Mouse (Mus musculus): ENCODE results near the gene Ube3a.

Ube3a gene

DNA sequence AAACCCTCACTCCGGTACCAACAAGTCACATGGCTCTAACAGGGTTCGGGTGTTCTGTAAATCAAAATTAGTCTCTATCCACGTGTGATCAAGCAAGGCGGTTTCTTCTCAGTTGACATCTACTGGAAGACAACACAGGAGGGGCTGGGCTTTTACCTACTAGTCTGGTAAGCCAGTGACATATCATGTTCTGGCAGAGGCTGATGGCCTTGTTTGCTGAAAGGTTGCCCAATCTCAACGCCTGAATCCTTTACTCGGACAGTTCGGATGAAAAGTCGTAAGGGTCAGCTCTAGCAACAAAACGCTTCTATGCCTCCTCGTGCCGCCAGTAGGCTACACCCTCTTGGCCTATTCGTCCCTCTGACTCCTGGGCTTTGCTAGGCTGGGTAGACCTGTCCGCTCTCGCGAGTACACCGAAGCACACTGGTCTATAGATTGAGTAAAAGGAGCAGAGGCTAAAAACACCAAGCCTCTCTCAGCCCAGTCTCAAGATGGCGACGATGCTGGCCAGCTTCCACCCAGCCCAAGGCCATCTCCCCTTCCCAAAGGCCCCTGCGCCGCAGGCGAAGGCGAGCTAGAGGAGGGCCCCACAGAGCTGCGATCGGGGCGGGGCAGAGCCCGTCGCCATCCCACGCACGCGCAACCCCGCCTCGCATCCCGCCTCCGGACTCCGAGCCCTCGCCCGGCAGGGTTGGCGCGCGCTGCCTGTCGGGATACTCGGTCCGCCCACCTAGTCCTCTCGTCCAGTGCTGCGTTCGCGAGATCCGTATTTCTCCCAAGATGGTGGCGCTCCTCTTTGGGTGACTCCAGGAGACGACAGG lies at the start of gene Ube3a:
Gene Ube3a (plus strand): TSS at position 706 of the 821 bp plus-strand sequence.
- DNase-seq: peak; percentile 99

DNA sequence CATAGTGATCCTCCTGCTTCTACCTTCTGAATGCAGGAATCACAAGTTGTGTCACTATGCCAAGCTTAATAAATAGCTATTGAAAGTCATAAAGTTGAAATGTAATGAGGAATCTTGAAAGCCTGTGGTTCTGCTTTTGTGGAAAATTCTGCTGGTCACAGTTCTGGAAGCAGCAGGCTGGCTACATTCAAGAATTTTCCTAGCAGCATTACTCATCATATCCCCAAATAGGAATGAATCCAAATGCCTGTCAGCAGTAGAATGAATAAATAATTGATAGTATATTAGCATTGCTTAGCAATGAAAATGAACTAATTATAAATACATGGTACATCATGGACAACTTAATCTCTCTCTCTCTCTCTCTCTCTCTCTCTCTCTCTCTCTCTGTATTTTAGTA lies 35.7 kb upstream of the Ube3a start:
- DNase-seq: no peak

DNA sequence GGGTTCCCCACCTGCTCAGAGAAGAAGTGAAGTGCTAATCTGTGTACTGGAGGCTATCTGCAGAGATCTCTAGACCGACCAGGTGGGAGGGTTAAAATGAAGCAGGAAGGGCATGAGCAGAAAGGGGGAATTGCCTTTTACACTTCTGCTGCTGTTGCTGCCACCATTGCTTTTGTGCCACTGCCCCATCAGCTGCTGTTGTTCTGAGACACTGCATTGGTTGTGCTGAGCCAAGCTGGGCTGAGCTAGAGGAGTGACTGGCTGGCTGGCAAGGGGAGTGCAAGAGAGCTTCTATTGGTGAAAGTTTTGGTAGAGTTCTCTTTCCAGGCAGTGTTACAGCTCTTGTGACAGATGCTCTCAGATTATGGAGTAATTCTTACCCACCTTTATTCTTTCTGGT lies 13.6 kb upstream of the Ube3a start:
- DNase-seq: no peak

DNA sequence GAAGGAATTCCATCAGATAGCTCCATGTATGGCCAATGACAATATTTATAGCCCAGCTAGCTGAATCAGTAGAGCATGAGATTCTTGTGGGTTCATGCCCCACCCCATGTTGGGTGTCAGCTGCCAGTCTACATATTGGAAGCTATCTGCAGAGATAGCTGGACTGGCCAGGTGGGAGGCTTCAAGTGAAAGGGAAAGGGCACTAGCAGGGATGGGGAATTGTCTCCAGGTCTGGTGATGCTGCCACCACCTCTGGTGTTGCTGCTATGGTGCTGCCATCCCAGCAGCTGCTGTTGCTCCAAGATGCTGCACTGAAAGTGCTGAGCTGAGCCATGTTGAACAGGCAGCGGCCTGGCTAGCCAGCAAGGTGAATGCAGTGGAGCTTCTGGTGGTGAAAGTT lies 7.3 kb upstream of the Ube3a start:
- no peak for DNase-seq

DNA sequence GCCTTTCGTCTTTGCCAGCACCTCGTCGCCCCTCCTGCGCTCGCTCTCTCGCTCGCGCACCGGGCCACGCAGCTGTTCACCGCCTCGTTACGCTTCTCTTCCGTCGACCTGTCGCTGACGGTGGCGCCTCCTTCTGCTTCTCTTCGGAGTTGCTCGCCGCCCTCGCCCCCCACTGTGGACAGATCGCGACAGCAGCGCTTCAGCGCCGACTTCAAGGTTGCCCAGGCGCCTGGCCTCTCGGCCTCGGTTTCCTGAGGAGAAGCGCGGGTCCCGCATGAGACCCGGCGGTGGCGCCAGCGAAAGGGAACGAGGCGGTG lies 274 bp downstream of the Ube3a start:
- no peak for DNase-seq

DNA sequence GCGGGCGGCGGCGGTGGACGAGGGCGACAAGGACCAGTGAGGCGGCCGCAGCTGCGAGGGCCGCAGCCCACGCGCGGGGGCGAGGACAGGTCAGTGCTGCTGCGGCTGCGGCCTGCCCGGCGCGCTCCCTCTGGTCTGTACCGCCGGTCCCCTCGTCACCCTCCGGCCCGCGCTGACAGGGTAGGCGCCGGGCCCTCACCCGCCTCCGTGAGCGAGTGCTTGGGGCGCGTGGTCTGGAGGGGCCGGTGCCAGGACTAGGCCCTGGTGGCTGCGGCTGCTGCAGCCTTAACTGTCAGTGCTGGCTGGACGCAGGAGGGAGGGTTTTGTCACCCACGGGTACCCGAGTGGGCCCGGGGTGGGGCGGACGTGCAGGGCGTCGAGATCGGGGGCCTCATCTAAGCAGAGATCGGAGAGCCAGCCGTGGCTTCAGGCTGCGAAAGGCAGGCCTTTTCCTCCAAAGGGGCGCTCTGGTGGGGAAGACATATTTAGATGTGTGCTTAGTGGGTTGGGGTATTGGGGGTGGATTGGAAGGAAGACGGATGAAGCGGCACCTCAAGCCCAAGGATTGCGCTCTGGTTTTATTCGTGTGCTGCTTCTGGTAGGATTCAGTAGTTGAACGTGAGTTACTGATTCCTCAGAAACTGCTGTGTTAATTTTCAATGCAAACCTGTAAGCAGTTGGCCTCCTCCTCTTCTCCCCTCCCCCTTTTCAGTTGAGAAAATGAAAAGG lies 797 bp downstream of the Ube3a start:
- DNase-seq: peak; percentile 63

DNA sequence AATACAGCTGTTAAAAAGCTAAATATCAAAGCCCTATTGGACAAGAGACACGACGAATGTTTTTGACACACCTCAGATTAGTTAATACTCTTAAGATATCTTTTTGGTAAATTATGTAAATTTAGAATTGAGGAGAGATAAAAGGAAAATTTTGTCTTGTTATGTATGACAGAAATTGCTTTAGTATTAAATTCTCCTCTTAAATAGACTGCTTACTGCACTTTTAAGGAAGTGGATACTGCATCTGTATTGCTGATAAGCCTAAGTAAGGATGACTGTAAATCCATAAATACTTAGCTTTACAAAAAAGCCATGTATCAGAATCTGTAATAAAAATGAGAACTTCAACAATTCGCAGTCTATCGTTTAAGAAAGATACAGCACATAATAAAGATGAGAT lies 1.8 kb downstream of the Ube3a start:
- no peak for DNase-seq

DNA sequence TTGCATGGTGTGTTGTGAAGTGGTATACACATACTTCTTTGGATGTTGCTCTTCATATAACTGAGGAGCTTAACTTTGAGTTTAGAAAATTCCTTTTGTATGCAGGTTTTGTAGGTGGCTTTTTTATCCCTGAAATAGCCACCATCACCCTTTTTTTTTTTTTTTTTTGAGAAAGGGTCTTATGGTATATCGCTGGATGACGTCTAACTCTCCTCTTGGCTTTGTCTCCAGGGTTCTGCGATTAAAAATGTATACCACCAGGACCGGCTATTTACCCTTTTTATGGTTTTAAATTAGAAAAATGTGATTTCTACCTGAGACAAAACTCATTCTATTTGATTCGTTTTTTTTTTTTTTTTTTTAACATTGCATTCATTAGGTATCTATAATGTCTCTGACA lies 2.2 kb downstream of the Ube3a start:
- DNase-seq: no peak

DNA sequence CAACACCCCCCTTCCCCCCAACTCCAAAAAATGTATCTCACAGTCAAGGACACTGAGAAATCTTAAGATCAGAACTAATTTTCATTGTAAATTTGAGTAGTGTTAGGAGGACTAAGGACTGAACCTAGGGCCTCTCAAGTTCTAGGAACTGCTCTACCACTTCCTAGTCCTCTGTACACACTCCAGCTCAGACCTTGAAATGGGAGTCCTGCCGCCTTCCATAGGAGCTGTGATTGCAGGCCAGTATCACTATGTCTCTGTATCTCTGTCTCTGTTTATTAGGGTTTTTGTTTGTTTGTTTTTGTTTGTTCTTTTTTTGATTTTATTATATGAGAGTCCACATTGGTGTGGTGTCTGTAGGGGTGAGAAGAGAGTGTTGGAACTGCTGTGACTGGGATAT lies 3.4 kb downstream of the Ube3a start:
- DNase-seq: no peak

DNA sequence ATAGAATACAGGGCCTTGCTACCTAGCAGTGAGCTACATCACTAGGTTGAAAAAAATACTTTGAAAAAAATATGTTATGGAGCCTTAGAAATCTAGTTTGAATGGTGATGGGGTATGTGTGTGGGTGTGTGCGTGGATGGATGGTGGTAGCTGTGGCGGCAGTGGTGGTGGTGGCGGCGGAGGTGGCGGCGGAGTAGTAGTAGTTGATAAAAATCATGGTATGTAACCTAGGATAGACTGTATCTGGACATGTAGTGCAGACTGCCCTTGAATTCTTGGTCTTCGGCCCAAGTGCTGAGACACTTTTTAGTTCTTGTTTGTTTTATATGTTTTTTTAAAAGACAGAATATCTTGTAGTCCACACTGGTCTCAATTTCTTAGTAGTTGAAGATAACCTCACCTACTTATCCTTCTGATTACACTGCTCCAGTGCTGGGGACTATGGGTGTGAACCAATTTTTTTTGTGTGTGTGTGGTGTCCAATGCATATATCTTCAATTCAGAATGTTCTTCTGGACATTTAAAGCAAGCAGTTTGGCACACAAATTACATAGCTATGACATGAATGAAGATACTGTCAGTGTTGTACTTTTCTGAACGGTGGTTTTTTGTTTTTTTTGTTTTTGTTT lies 6.3 kb downstream of the Ube3a start:
- no peak for DNase-seq

DNA sequence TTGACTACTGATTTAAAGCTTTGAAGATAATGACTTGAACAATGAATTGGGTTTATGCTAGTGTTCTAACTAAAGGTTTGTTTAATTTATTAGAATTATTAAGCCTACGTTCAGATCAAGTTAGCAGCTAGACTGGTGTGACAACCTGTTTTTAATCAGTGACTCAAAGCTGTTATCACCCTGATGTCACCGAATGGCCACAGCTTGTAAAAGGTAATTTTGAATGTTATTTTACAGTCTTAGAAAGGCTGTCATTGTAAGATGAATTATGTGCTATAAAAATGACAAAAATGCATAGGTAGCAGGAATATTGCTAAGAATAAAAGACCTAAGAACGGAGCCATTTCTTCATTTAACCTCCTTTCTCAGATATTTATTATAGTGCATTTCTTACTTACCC lies 14.7 kb downstream of the Ube3a start:
- DNase-seq: no peak

DNA sequence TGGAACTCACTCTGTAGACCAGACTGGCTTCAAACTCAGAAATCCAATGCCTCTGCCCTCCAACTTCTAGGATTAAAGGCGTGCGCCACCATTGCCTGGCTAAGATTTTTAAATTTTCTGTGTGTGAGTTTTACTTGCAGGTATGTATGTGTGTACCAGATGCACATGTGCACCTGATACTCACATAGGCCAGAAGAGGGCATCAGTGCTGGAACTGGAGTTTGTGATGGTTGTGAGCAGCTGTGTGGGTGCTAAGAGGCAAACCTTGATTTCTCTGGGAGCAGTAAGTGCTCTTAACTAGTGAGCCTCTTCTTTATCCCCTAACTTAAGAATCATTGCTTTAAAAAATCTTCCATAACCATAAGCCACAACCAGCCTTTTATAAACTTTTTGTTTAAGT lies 17.0 kb downstream of the Ube3a start:
- DNase-seq: no peak

DNA sequence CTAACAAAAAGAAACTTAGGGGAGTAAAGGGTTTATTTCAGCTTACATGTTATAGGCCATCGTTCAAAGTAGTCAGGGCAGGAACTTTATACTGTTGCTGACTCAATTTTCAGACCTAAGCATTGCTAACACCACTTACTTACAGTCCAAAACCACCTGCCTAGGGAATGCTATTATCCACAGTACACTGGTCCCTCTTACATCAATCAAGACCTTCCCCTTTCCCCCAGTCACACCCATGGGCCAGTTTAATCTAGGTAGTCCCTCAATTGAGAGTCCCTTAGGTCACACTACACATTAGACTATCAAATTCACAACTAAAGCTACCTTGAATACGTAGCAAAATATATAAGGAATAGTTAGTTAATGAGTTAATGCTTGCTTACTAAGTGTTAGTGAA lies 24.8 kb downstream of the Ube3a start:
- DNase-seq: no peak

DNA sequence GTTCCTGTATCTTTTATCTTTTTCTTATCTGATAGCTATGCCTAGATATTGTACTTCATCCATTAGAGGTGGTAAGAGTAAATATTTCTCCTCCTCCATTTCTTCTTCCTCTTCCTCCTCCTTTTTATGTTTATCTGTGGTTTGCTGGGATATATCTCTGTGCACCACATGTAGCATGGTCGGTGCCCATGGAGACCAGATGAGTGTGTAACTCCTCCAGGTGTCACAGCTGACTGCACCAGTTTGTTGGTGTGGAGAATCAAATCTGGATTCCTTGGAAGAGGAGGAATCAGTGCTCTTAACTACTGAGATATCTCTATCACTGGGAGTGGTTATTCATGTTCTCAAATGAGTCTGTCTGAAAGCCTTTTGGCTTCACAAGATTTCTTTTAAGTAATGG lies 37.0 kb downstream of the Ube3a start:
- no peak for DNase-seq

DNA sequence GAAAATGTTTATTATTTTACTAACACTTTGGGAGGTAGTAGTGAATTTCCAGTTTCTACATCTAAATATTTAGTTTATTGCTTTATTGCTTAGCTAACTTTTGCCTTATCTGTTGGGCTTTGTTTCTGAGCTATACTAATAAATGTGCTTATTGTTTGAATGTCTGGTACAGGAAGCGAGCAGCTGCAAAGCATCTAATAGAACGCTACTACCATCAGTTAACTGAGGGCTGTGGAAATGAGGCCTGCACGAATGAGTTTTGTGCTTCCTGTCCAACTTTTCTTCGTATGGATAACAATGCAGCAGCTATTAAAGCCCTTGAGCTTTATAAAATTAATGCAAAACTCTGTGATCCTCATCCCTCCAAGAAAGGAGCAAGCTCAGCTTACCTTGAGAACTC lies 43.2 kb downstream of the Ube3a start:
- DNase-seq: no peak

DNA sequence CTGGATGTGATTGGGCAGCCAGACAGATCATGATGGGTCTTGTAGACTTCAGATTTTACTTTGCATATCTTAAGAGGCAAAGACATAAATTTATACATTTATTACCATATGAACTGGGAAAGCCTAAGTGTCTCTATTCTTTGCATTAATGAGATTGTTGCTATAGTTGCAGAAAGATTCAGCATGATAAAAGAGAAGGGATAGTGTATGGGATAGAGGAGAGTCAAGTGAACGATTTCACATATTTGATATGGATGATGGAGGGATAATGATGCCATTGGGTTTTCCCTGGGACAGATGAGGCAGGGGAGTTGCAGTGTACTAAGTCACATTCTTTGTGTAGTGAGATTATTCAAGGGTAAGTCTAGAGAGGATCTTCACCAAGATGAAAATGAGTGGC lies 84.0 kb downstream of the Ube3a start:
- no peak for DNase-seq

DNA sequence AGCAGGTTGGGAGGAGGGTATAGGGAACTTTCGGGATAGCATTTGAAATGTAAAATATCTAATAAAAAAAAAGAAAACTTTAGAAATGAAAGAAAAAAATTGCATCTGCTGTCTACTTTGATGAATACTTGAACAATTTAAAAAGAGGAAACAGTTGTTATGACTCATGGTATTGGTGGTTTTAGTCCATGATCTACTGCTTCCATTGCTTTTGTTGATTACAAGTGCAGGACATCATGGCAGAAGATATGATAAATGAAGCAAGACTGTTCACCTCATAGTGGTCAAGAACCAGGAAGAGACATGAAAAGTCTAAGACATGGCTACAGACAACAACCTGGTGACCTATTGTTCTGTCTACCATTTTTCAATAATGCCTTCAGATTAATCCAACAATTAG lies 94.2 kb downstream of the Ube3a start:
- DNase-seq: no peak
